Mouse (Mus musculus): Measurements from ENCODE around the gene Tmed3. TPM values are rescaled to one million over a fixed set of nuclear protein-coding genes. Genes with fewer than 3 reads are reported as not detected.

The Tmed3 gene
- total RNA-seq, 4 experiments from 2014 or later: 28.7 to 43.1 (median 34.4) TPM

Other genes starting within 250 kb of the Tmed3 start
- 1 to 10 TPM; 4.4 to 4.8 (median 4.5) TPM for gene Minar1, start 81.9 kb downstream of the Tmed3 start, total RNA-seq (2022)
- 1 to 10 TPM; 1.9 to 2.7 (median 2.4) TPM for gene Ankrd34c, start 33.4 kb upstream of the Tmed3 start, total RNA-seq (2022)
- gene Rasgrf1, start 204.8 kb upstream of the Tmed3 start, total RNA-seq (2022): 100 to 1,000 TPM; 449 to 518 (median 495) TPM